Mouse (Mus musculus): ENCODE results near the gene Unc119. TPM values are rescaled to one million over a fixed set of nuclear protein-coding genes. Genes with fewer than 3 reads are reported as not detected.

Gene Unc119
- total RNA-seq, 2 experiments from 2014 or later = 37.6 to 39.0 TPM

- no peak for DNase-seq (ENCODE audit: low spot score in 2 of 2)
Measured at GRCm38 (mm10) chr11:78367456-78368225, 24.4 kb downstream of the Unc119 start.

- DNase-seq (ENCODE audit: low spot score in 2 of 2) = no peak
Measured at GRCm38 (mm10) chr11:78370389-78370788, 27.1 kb downstream of the Unc119 start.

GRCm38 (mm10) chr11:78371711-78372110 lies 28.4 kb downstream of the Unc119 start:
- DNase-seq (ENCODE audit: low spot score in 2 of 2) = no peak

GRCm38 (mm10) chr11:78372166-78372565 lies 28.9 kb downstream of the Unc119 start:
- DNase-seq (ENCODE audit: low spot score in 2 of 2) = no peak

GRCm38 (mm10) chr11:78372610-78373009 lies 29.3 kb downstream of the Unc119 start:
- DNase-seq (ENCODE audit: low spot score in 2 of 2) = no peak

GRCm38 (mm10) chr11:78374147-78374546 lies 30.9 kb downstream of the Unc119 start:
- no peak for DNase-seq (ENCODE audit: low spot score in 2 of 2)

GRCm38 (mm10) chr11:78377549-78378159 lies 34.4 kb downstream of the Unc119 start:
- no peak for DNase-seq (ENCODE audit: low spot score in 2 of 2)

- no peak for DNase-seq (ENCODE audit: low spot score in 2 of 2)
Measured at GRCm38 (mm10) chr11:78380351-78380750, 37.1 kb downstream of the Unc119 start.

- DNase-seq (ENCODE audit: low spot score in 2 of 2) = no peak
Measured at GRCm38 (mm10) chr11:78380996-78381395, 37.7 kb downstream of the Unc119 start.

GRCm38 (mm10) chr11:78382286-78382685 lies 39.0 kb downstream of the Unc119 start:
- DNase-seq (ENCODE audit: low spot score in 2 of 2) = no peak

GRCm38 (mm10) chr11:78382701-78383100 lies 39.4 kb downstream of the Unc119 start:
- no peak for DNase-seq (ENCODE audit: low spot score in 2 of 2)

GRCm38 (mm10) chr11:78385776-78386175 lies 42.5 kb downstream of the Unc119 start:
- DNase-seq (ENCODE audit: low spot score in 2 of 2) = no peak

GRCm38 (mm10) chr11:78386508-78387043 lies 43.3 kb downstream of the Unc119 start, which contains the start of gene Foxn1:
Foxn1 (minus strand) TSS chr11:78386558.
- DNase-seq (ENCODE audit: low spot score in 2 of 2) = no peak

GRCm38 (mm10) chr11:78392728-78393127 lies 49.4 kb downstream of the Unc119 start:
- no peak for DNase-seq (ENCODE audit: low spot score in 2 of 2)

GRCm38 (mm10) chr11:78396950-78397349 lies 53.7 kb downstream of the Unc119 start:
- no peak for DNase-seq (ENCODE audit: low spot score in 2 of 2)

GRCm38 (mm10) chr11:78397397-78397796 lies 54.1 kb downstream of the Unc119 start:
- peak; percentile 71 to 80 for DNase-seq (ENCODE audit: low spot score in 2 of 2)

GRCm38 (mm10) chr11:78398212-78398611 lies 54.9 kb downstream of the Unc119 start:
- DNase-seq (ENCODE audit: low spot score in 2 of 2) = no peak

Other genes starting within 250 kb of the Unc119 start
- 10 to 100 TPM; 24.3 to 27.0 TPM for gene Fam222b, start 248.8 kb upstream of the Unc119 start, total RNA-seq (2021)
- gene Traf4, start 177.9 kb upstream of the Unc119 start, total RNA-seq (2021) = 10 to 100 TPM; 47.8 to 48.9 TPM
- 1 to 10 TPM; 6.2 to 6.4 TPM for gene Nek8, start 166.8 kb upstream of the Unc119 start, total RNA-seq (2021)
- 10 to 100 TPM; 37.0 to 38.8 TPM for gene Tlcd1, start 166.8 kb upstream of the Unc119 start, total RNA-seq (2021)
- 100 to 1,000 TPM; 878 to 942 TPM for gene Rpl23a, start 159.9 kb upstream of the Unc119 start, total RNA-seq (2021)
- gene Rab34, start 155.1 kb upstream of the Unc119 start, total RNA-seq (2021) = 10 to 100 TPM; 40.9 to 42.2 TPM
- 1 to 10 TPM; 4.5 to 5.8 TPM for gene Proca1, start 150.1 kb upstream of the Unc119 start, total RNA-seq (2021)
- gene Sdf2, start 97.7 kb upstream of the Unc119 start, total RNA-seq (2021) = 10 to 100 TPM; 57.0 to 67.2 TPM
- 10 to 100 TPM; 91.6 to 94.6 TPM for gene Supt6, start 97.5 kb upstream of the Unc119 start, total RNA-seq (2021)
- gene 2610507B11Rik, start 81.7 kb upstream of the Unc119 start, total RNA-seq (2021) = 100 to 1,000 TPM; 174 to 188 TPM
- 1 to 10 TPM in 1 of 2 experiments, under 1 TPM in 1; 0.47 to 1.8 TPM for gene BC030499, start 52.6 kb upstream of the Unc119 start, total RNA-seq (2021)
- gene Spag5, start 42.0 kb upstream of the Unc119 start, total RNA-seq (2021) = 1 to 10 TPM; 6.5 to 7.1 TPM
- 100 to 1,000 TPM; 396 to 461 TPM for gene Aldoc, start 20.5 kb upstream of the Unc119 start, total RNA-seq (2021)
- 10 to 100 TPM; 75.0 to 75.9 TPM for gene Pigs, start 15.1 kb upstream of the Unc119 start, total RNA-seq (2021)
- gene Foxn1, start 43.1 kb downstream of the Unc119 start, total RNA-seq (2021) = not detected
- gene Slc13a2, start 78.7 kb downstream of the Unc119 start, total RNA-seq (2021) = not detected
- 10 to 100 TPM; 10.7 to 13.0 TPM for gene Slc46a1, start 122.2 kb downstream of the Unc119 start, total RNA-seq (2021)
- gene Sarm1, start 154.3 kb downstream of the Unc119 start, total RNA-seq (2021) = 10 to 100 TPM; 55.9 to 59.0 TPM
- gene Vtn, start 155.6 kb downstream of the Unc119 start, total RNA-seq (2021) = 10 to 100 TPM; 65.7 to 66.3 TPM
- gene Sebox, start 160.0 kb downstream of the Unc119 start, total RNA-seq (2021) = 1 to 10 TPM; 2.4 to 3.1 TPM
- gene Tmem199, start 168.7 kb downstream of the Unc119 start, total RNA-seq (2021) = 10 to 100 TPM; 34.2 to 40.6 TPM
- gene Poldip2, start 168.7 kb downstream of the Unc119 start, total RNA-seq (2021) = 100 to 1,000 TPM; 116 to 126 TPM
- 10 to 100 TPM; 46.3 to 47.5 TPM for gene Tnfaip1, start 192.8 kb downstream of the Unc119 start, total RNA-seq (2021)
- gene Ift20, start 192.9 kb downstream of the Unc119 start, total RNA-seq (2021) = 10 to 100 TPM; 74.0 to 76.6 TPM
- 10 to 100 TPM; 21.7 to 22.8 TPM for gene Tmem97, start 207.3 kb downstream of the Unc119 start, total RNA-seq (2021)

Data from layer of hippocampus, postnatal 10 days (tissue).